Mouse (Mus musculus) adrenal gland, postnatal 4 days (tissue): ENCODE measurements around the gene Tprg. TPM values are rescaled to one million over a fixed set of nuclear protein-coding genes. Genes with fewer than 3 reads are reported as not detected.

Experiments
- DNase-seq, 2 experiments: peaks; one replicate each; pipeline ENCODE4 v3.0.0; 2021 to 2022; ENCODE audit warnings: low spot score in 2 of 2, mixed read lengths in 2 of 2
- total RNA-seq, 2 experiments: library from RNA; stranded (reverse); gene quantifications; 2 replicates each; pipeline ENCODE4 v1.2.3; 2021

Gene Tprg
- total RNA-seq, 2 experiments from 2014 or later = not detected

DNA sequence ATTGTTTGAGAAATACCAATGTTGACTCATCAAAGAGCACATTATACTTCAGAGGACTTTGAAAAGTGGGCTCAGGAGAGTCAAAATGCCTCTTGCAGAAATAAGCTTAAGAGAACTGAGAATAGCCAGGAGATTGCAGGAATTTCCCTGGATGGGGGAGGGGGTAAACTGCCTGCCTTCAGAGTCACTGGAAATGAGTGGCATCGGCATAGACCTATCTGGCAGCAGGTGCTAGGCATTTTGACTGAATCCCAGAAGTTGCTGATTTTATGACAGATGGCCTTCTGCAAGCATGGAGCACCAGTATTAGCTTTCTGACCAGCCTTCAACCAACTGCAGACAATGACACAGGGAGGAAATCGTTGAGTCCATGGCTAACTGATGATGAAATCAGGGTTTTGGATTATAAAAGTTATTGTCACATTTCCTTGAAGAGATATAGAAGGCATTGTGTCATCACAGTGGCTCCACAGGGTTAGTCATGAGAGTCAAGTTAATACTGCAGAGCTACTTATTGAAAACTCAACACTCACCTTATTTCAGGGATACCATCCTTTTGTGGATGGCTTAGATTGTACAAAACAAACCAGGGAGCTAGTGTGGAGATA, 39.1 kb downstream of the Tprg start:
- DNase-seq = no peak

DNA sequence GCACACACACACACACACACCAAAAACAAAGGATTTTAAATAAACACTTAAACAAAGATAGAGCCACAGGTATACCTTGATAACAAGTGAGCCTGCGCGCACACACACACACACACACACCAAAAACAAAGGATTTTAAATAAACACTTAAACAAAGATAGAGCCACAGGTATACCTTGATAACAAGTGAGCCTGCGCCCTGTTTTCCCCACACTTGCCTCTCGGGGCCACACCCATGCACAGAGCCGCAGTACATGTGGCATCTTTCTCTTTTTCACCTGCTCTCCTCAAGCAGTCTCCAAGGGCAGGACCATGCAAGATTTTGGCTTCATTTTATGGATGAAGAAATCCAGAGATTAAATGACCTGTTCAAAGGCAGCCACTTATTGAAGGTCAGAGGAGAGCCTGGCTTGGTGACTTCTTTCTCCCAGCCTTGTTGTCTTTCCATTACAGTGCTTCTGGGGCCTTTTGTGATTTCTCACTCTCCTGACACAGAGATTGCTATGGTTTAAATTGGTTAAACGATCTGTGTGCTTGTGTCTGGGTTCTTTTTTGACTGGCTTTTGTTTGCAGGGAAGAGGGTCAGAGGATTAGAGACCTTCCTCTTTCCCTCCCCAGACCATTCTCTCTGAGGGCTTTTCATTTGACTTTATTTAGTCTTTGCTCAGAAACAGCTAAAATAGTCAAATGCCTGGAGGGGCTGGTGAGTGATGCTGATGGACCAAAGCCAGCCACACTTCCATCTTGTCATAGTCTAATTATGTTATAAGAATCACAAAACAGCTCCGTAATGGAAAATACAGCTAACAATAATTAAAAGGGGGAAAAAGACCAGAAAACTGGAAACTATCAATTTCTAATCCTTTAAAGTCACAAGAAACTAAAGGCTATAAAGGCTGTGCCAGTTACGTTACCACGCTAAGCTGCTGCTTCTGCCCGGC, 46.9 kb downstream of the Tprg start:
- DNase-seq = no peak

DNA sequence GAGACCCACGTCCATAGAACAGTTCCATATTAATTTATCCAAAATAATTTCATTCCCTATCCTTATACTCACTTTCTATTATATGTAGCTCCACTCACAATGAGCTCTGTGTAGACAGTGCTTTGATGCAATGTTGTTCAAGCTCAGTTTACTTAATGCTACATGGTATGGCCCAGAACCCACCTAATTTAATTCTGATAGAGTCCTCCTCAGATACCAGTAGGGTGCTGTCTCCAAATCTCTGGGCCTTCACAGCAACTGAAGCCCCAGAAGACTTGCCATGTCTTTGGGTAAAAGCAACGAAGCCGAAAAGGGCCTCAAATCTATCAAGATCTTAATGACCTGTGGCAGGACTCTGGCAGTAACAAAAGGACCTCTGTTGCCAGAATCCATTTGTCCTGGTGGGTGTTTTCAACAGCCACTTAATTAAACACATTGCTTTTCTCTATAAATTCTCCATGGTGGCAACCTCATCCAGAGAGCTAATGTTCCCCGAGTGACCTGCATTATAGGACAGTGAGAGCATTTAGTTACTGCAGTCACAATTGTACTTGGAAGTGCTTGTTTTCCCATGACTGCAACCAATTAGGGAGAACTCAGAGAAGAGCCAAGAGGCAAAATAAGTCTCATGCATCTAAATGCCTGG, 48.6 kb downstream of the Tprg start:
- DNase-seq = no peak

DNA sequence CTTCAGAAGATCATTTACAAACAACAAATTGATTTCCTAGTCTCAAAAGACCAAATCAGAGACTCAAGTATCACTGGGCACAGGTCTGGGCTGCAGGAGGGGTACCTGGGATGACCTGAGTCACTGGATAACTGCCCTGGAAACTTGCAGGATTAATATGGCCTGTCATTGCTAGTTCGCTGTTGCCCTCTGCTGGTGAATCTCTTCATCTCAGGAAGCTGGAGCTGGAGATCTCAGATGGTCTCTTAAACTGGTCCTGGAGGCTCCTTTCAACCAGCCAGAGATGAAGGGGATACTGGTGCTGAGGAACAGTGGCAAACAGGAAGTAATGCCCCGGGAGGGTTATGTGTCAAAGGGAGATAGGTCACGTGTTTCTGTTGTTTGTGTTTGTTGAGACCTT, 63.0 kb downstream of the Tprg start:
- DNase-seq = peak; percentile 16 to 25

DNA sequence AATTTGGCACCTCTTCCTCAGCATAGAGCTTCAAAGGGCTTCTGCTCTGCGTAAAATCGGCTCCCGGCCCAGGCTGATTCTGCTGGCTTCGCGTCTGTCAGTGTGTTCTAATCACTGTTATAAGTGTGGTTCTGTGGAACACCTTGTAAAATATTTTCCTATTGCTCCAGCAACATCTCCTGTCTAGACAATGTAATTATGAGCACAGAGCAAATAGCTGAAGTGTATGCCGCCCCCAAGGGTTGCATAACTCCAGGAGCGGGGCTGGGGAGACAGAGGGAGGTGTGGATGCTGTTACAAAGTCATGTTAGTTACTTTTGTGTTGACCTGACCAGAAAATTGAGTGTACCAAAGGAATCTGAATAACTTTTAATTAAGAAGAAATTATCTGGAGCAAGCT, 81.2 kb downstream of the Tprg start:
- DNase-seq = no peak

DNA sequence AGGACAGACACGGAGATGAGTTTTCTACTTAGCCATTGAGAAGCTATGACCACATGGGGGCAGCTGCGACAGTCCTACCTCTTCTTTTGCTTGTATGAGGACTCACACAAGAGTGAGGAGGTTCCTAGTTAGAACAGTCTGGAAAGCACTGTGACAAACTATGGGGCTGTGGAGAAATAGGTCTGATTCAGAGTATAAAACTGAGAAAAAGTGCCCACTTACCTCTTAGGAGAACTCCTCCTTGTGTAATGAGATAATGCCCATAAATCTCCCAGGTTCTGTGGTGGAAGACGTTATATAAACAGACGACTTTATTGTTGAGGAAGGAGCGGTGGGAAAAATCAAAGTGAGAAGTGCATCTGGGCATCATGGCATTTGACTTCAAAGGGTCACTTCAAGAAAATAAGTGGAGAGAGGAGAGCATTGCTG, 83.4 kb downstream of the Tprg start:
- DNase-seq = no peak

DNA sequence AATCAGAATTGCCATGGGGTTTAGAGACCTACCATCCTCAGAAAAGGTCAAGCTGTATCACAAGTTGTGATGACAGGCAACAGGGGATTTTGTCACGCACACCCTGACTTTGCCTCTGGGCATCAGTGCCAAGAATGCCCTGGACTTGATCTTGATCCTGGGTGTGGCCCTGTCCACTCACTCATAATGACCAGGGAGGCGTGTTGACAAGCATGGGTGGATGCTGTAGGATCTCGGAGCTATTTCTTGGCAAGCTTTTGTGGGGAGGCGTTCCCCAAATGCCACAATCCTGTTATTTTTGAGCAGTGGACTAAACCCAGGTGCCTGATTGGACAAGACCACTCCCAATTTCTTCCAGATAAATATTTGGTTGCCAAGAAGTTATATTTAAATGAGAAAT, 87.5 kb downstream of the Tprg start:
- DNase-seq = no peak

DNA sequence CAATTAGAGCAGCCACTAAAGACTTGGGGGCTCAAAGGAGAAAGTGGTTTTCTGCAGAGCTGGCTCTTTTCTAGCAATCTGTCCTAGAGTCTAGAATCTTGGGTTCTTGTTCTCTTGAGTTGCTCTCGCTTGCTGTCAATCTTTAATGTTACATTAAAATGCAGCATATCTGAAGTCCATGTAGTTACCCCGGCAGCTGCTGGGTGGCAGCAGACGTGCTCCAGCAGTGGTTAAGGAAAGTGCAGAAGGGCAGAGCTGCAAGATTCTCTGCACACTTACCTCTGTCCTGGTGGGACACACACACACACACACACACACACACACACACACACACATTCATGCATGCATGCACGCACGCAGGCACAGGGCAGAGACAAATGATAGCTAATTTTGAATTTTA, 88.2 kb downstream of the Tprg start:
- DNase-seq = no peak

DNA sequence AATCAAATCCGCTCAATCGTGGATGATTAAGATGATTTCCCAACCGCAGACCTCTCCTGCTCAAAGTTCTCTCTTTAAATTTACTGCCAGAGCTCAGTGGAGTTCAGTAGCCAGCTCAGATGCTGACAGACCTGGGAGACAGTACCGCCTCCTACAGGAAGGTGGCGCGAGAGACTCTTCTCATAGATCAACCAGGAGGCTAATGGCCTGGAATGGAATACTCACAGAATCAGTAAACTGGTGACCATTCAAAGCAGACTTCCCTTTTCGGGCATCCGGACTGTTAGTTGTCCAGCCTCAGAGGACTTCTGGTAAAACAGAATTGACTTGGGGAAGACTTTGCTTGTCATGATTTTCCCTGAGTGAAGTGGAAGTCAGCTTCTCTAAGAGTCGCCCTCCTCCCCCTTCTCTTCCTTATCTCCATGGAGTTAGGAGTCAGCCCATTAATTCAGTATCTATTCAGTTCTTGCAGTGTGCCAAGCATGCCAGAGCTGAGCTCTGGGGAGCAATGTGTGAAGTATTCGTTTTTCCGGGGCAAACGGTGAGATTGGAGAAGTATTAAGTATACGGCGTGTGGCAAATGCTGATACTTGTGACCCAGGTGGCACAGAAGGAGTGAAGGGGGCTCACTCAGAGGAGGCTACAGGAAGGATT, 90.2 kb downstream of the Tprg start:
- DNase-seq = peak; percentile 27 to 31

DNA sequence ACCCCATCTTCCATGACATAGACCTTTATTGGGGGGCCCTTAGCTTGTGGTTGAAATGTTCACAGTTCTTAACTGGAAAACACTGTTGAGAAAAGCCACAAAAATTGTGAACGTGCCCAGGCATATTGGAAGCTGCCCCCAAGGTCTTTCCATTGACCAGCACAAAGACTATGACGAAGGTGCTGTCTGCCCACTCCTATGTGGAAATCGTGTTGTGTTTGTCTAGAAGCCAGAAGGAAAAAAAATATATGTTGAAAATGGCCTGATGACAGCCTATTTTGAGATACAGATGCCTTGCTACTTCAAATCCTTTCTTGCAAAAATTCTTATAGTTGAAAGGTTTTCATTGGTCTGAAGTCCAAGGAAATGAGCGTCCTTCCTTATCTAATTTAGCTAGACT, 91.1 kb downstream of the Tprg start:
- DNase-seq = no peak

DNA sequence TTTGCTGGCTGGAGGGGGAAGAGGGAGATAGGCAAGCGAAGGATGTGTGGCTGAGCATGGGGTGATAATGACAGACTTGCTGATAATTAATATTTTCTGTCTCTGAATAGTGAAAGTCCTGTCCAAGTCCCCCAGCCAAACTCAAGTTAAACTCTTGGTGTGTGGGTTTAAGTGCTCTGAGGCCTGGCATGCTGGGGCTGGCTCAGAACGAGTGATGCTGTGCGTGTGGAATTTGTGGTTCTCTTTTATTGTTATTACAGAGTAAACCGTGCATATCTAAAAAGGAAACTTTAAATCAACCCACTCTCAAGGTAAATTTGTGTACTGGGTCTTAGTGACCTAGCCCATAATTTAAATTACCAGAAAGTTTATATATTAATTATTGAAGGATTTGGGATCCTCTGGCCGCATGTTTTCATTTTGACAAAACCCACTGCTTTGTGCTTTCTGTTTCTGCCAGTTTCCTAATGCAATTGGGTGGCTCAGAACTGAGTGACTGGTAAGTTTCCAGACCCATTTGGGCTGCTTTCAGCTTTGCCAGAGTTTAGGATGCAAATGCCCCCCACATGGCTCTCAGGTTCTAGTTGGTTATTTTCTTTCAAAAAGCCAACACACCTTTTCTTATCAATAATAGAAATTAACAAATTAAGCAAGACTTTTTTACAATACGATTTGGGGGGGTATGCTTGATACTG, 99.0 kb downstream of the Tprg start:
- DNase-seq = no peak

DNA sequence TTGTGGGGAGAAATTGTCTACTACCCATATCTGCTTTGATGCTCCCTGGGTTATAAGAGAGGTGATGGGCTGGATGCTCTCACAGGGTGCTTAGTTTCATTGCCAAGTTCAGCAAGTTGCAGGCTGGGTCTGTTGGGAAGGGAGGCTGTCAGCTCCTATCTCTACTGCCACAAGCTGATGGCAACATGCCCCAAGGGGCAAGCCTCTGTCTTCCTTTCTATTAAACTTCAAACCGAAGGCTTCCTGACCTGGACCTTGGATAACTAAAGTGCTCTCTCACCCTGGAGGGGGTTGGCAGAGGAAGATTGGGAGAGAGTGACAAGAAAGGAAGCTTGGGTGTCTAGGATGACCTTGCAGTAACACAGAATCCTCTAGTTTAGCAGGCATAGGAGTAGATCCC, 108.1 kb downstream of the Tprg start:
- DNase-seq = no peak

DNA sequence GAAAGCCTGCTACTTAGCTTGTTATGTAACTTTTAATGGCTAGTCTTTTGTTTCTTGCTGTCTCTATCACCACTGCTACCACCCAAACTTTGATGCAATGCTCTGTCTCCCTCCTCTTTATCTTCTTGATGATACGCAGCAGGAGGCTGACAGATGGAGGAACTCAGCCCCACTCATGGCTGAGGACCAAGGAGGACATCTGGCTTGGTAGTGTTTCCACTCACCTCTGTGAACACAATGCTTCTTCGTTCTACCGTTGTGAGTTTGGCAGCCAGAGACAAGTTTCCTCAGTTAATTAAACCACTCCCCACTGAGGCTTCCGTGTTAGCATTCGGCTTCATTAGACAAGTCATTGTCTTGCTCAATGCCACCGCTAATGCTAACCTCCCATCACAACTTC, 117.5 kb downstream of the Tprg start:
- no peak for DNase-seq

DNA sequence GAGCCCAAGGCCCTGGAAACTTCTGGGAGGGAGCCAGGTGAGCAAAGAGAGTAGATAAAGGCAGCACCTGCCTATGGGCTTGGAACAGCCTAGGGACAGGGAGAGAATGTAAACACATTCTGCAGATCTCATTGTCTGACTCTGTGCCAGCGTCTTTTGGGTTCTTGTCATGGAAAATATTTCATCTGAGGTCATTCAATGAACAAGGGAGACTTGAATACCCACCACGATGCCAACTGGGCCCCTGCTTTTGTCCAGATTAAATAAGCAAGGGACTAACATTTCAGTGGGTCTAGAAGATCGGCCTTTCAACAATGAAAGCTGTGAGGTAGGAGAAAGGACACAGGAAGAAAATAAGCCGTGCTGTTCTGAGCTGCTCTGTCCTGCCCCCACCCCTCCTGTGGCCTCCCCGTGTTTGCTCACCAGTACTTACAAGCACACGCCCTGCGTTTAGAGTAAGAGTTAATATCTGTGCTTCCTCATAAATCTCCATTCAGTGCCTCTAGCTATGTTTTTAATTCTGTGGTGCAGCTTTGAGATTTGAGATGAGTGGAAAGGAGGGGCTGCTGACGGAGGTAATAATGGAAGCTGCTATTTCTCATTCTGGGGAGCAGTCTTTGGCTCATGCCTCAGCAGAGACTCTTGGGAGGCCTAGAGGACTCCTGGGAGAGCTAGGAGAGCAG, 120.7 kb downstream of the Tprg start:
- no peak for DNase-seq

DNA sequence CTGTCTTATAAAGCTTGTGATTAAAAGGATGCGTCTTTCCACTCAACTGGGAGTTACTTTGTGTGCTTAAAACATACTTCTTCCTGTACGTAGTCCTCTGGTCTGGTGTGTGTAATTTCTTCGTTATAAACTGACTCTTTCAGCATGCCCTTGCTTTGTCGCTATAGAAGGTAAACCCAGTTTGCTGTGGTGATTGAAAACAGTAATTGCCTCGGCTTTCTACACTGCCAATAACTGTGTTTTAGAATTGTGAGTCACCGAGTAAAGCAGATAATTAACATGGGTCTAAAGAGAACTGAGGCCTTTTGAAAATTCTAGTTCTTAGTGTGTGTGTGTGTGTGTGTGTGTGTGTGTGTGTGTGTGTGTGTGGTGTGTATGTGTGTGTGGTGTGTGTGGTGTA, 121.4 kb downstream of the Tprg start:
- no peak for DNase-seq

DNA sequence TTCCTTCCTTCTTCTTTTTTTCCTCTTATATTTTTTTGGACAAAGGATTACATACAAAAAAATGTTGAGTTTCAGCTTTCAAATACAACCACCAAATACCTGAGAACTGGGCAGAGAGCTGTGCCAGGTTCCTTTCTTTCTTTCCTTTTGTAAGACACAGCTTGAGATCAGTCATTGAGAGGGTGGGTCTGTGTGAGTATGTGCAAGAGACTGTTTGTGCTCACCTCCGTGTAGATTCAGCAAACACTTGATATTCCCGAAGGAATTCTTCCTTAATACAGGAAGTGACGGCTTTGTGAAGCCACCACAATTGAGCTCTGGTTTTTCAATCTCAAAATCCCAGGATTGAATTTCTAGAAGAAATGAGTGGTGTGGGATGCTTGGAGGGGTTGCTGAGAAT, 124.7 kb downstream of the Tprg start:
- DNase-seq = no peak

DNA sequence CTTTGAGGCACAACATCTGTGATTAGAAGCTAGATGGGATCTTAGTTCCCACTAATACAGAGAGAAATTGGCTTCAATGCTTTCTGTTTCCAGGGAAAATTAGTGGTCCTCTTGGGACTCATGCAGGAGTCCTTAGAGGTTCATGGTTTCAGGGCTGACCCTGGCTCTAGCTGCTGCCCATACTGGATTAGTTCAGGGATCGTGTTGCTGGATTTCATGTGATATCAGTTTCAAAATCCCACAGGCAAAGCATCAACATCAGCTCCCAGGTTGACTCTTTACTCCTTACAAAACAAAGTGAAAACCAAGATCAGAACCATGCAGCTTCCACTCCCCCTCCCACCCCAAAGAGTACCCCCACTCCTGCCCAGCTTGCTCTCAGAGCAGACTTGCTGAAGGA, 127.3 kb downstream of the Tprg start:
- DNase-seq = no peak

DNA sequence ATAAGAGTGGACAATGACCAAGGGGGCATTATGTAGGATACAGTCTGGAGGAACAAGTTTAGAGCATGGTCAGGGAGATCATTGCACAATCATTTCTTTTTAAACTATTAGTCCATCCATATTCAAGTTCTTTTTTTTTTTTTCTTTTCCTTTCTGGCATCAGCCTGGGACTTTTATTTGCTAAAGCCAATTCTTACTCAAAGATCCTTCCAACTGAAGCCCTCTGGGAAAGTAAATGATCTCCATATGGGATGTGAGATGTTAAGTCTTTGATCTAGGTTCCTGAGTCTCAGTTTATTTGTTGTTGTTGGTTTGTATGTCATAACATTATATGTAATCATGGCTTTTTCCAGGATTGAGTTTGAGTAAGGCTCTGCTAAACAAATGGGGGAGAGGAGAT, 128.6 kb downstream of the Tprg start:
- DNase-seq = no peak

DNA sequence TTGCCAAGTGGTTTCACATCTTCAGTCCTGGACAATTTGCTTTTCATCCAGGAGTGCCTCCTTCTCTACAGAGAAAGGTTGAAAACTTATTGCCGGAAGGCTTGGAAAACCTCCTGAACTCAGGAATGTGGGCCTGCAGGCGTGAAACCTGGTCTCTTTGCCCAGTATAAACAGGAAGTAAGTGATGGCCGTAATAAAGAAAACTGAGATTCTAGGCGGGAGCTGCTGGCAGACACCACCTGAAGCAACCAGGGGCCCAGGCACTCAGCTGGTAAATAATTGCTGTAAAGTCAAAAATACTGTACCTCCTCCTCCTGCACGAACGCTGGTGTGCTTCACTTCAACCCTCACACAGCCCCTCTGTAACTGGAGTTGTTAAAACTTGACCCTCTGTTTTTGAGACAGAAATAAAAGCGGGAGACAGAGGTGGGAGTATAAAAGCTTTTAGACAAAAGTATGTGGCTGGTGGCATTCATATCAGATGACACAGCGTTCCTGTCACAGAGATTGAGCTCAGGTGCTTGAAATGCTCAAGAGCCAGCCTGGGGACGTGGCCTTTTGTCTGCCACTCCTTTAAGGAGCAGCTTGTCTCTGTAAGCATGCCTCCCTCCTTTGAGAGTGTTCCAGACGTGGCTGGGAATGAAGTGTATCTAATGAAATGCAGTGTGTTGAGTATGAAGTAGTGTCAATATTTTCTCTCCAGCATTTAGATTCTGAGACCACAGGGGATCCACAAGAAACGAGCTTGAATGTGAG, 131.4 kb downstream of the Tprg start:
- no peak for DNase-seq

DNA sequence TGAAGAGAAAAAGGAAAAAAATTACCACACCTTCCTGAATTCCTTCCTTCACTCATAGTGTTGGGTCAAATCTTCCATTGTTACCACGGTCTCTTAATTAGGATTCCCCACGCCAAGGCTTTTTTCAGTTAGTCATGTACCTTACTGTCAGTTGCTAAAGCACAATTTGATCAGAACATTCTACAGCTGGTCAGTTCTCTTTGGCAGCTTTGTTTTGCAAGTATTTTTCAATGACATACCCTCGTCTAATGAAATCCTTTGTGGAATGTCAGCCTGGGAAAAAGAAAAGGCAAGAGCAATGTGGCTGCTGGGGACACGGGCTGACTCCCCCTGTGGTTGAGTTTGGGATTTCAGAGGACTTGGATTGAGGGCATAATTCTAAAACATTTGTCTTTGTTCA, 136.4 kb downstream of the Tprg start:
- DNase-seq = no peak
